Mouse (Mus musculus): ENCODE measurements around the gene Elf1. TPM values are rescaled to one million over a fixed set of nuclear protein-coding genes. Genes with fewer than 3 reads are reported as not detected.

Elf1 gene
- polyA plus RNA-seq, 1 experiment: 3.9 TPM

GRCm38 (mm10) chr14:79508662-79509305 lies 27.8 kb downstream of the Elf1 start:
- Histone ChIP-seq H3K4me3 (ENCODE audit: control insufficient read depth, low read depth, low read length) (no peak overlapping the region), H3K27ac (ENCODE audit: control insufficient read depth, insufficient read depth, low read depth, low read length) (no peak overlapping the region), H3K4me1 (ENCODE audit: control insufficient read depth, insufficient read depth, low read length) (no peaks in the 10 kb centered on the region), H3K36me3 (ENCODE audit: control insufficient read depth, insufficient read depth, low read length) (no peaks in the 10 kb centered on the region), H3K27me3 (ENCODE audit: control insufficient read depth, insufficient read depth, low read length) (no peaks in the 10 kb centered on the region)
- TF ChIP-seq POLR2A (IDR thresholded peaks at IDR 0.05; ENCODE audit: control insufficient read depth, low read depth, low read length): no peak
- no peak for TF ChIP-seq CTCF (IDR thresholded peaks at IDR 0.05; ENCODE audit: control insufficient read depth, insufficient read depth, insufficient replicate concordance, low read depth, low read length)

GRCm38 (mm10) chr14:79511521-79511920 lies 30.5 kb downstream of the Elf1 start:
- no peaks in the 10 kb centered on the region for H3K27me3 ChIP-seq (ENCODE audit: control insufficient read depth, insufficient read depth, low read length)
- TF ChIP-seq CTCF (IDR thresholded peaks at IDR 0.05; ENCODE audit: control insufficient read depth, insufficient read depth, insufficient replicate concordance, low read depth, low read length) (no peak), POLR2A (IDR thresholded peaks at IDR 0.05; ENCODE audit: control insufficient read depth, low read depth, low read length) (no peak)
- no peaks in the 10 kb centered on the region for H3K36me3 ChIP-seq (ENCODE audit: control insufficient read depth, insufficient read depth, low read length)
- no peak overlapping the region for H3K4me3 ChIP-seq (ENCODE audit: control insufficient read depth, low read depth, low read length)
- no peak overlapping the region for H3K27ac ChIP-seq (ENCODE audit: control insufficient read depth, insufficient read depth, low read depth, low read length)
- no peaks in the 10 kb centered on the region for H3K4me1 ChIP-seq (ENCODE audit: control insufficient read depth, insufficient read depth, low read length)

GRCm38 (mm10) chr14:79513951-79514350 lies 33.0 kb downstream of the Elf1 start:
- Histone ChIP-seq H3K27ac (ENCODE audit: control insufficient read depth, insufficient read depth, low read depth, low read length) (no peak overlapping the region), H3K27me3 (ENCODE audit: control insufficient read depth, insufficient read depth, low read length) (no peaks in the 10 kb centered on the region), H3K4me3 (ENCODE audit: control insufficient read depth, low read depth, low read length) (no peak overlapping the region), H3K36me3 (ENCODE audit: control insufficient read depth, insufficient read depth, low read length) (no peaks in the 10 kb centered on the region), H3K4me1 (ENCODE audit: control insufficient read depth, insufficient read depth, low read length) (no peaks in the 10 kb centered on the region; the same call in 1 of the 2 replicates)
- no peak for TF ChIP-seq CTCF (IDR thresholded peaks at IDR 0.05; ENCODE audit: control insufficient read depth, insufficient read depth, insufficient replicate concordance, low read depth, low read length)
- no peak for TF ChIP-seq POLR2A (IDR thresholded peaks at IDR 0.05; ENCODE audit: control insufficient read depth, low read depth, low read length)

- TF ChIP-seq POLR2A (IDR thresholded peaks at IDR 0.05; ENCODE audit: control insufficient read depth, low read depth, low read length): no peak
- TF ChIP-seq CTCF (IDR thresholded peaks at IDR 0.05; ENCODE audit: control insufficient read depth, insufficient read depth, insufficient replicate concordance, low read depth, low read length): no peak
- Histone ChIP-seq H3K27me3 (ENCODE audit: control insufficient read depth, insufficient read depth, low read length) (no peaks in the 10 kb centered on the region), H3K36me3 (ENCODE audit: control insufficient read depth, insufficient read depth, low read length) (no peaks in the 10 kb centered on the region), H3K4me1 (ENCODE audit: control insufficient read depth, insufficient read depth, low read length) (no peaks in the 10 kb centered on the region; the same call in 1 of the 2 replicates), H3K27ac (ENCODE audit: control insufficient read depth, insufficient read depth, low read depth, low read length) (no peak overlapping the region), H3K4me3 (ENCODE audit: control insufficient read depth, low read depth, low read length) (no peak overlapping the region)
These were observed 34.1 kb downstream of the Elf1 start for GRCm38 (mm10) chr14:79515100-79515499.

GRCm38 (mm10) chr14:79515511-79516242 lies 34.7 kb downstream of the Elf1 start:
- H3K27ac ChIP-seq (ENCODE audit: control insufficient read depth, insufficient read depth, low read depth, low read length): no peak overlapping the region
- H3K27me3 ChIP-seq (ENCODE audit: control insufficient read depth, insufficient read depth, low read length): no peaks in the 10 kb centered on the region
- no peaks in the 10 kb centered on the region; the same call in 1 of the 2 replicates for H3K4me1 ChIP-seq (ENCODE audit: control insufficient read depth, insufficient read depth, low read length)
- no peaks in the 10 kb centered on the region for H3K36me3 ChIP-seq (ENCODE audit: control insufficient read depth, insufficient read depth, low read length)
- TF ChIP-seq CTCF (IDR thresholded peaks at IDR 0.05; ENCODE audit: control insufficient read depth, insufficient read depth, insufficient replicate concordance, low read depth, low read length): no peak
- TF ChIP-seq POLR2A (IDR thresholded peaks at IDR 0.05; ENCODE audit: control insufficient read depth, low read depth, low read length): no peak
- no peak overlapping the region for H3K4me3 ChIP-seq (ENCODE audit: control insufficient read depth, low read depth, low read length)

- Histone ChIP-seq H3K4me3 (ENCODE audit: control insufficient read depth, low read depth, low read length) (no peak overlapping the region), H3K27ac (ENCODE audit: control insufficient read depth, insufficient read depth, low read depth, low read length) (no peak overlapping the region), H3K27me3 (ENCODE audit: control insufficient read depth, insufficient read depth, low read length) (no peaks in the 10 kb centered on the region), H3K4me1 (ENCODE audit: control insufficient read depth, insufficient read depth, low read length) (no peaks in the 10 kb centered on the region; the same call in 1 of the 2 replicates), H3K36me3 (ENCODE audit: control insufficient read depth, insufficient read depth, low read length) (no peaks in the 10 kb centered on the region)
- TF ChIP-seq POLR2A (IDR thresholded peaks at IDR 0.05; ENCODE audit: control insufficient read depth, low read depth, low read length): no peak
- TF ChIP-seq CTCF (IDR thresholded peaks at IDR 0.05; ENCODE audit: control insufficient read depth, insufficient read depth, insufficient replicate concordance, low read depth, low read length): no peak
These were observed 35.2 kb downstream of the Elf1 start for GRCm38 (mm10) chr14:79516243-79516610.

GRCm38 (mm10) chr14:79516751-79517150 lies 35.8 kb downstream of the Elf1 start:
- no peak overlapping the region for H3K27ac ChIP-seq (ENCODE audit: control insufficient read depth, insufficient read depth, low read depth, low read length)
- TF ChIP-seq CTCF (IDR thresholded peaks at IDR 0.05; ENCODE audit: control insufficient read depth, insufficient read depth, insufficient replicate concordance, low read depth, low read length): no peak
- no peak for TF ChIP-seq POLR2A (IDR thresholded peaks at IDR 0.05; ENCODE audit: control insufficient read depth, low read depth, low read length)
- no peaks in the 10 kb centered on the region for H3K27me3 ChIP-seq (ENCODE audit: control insufficient read depth, insufficient read depth, low read length)
- H3K4me1 ChIP-seq (ENCODE audit: control insufficient read depth, insufficient read depth, low read length): no peaks in the 10 kb centered on the region; the same call in 1 of the 2 replicates
- H3K36me3 ChIP-seq (ENCODE audit: control insufficient read depth, insufficient read depth, low read length): no peaks in the 10 kb centered on the region
- H3K4me3 ChIP-seq (ENCODE audit: control insufficient read depth, low read depth, low read length): no peak overlapping the region
